Mouse (Mus musculus): ENCODE data around the gene Pitpnm2.

- TF ChIP-seq POLR2A (IDR thresholded peaks at IDR 0.05; ENCODE audit: low read depth, low read length) (no peak), CTCF (conservative IDR thresholded peaks at IDR 0.05; ENCODE audit: insufficient read depth, insufficient read length, low read depth, low read length) (no peak)
Observed at GRCm38 (mm10) chr5:124243236-124243901, 6.2 kb downstream of the Pitpnm2 start.
